Mouse (Mus musculus): ENCODE data around the gene Rtf2.

Rtf2 gene

GRCm38 (mm10) chr2:172439843-172440639 lies at the start of gene Rtf2:
Gene Rtf2, plus strand, starts transcription at chr2:172440556.
- peak; percentile 100 for DNase-seq (ENCODE audit: low spot score in 2 of 2)

- DNase-seq (ENCODE audit: low spot score in 2 of 2), result peak; percentile 64 to 70
Measured at GRCm38 (mm10) chr2:172392041-172392521, 48.3 kb upstream of the Rtf2 start.

GRCm38 (mm10) chr2:172393391-172394051 lies 46.8 kb upstream of the Rtf2 start, which contains the start of gene Cass4:
Gene Cass4, plus strand, starts transcription at chr2:172393794.
- no peak for DNase-seq (ENCODE audit: low spot score in 2 of 2)

- DNase-seq (ENCODE audit: low spot score in 2 of 2), result no peak
Measured at GRCm38 (mm10) chr2:172394052-172394392, 46.3 kb upstream of the Rtf2 start.

- no peak for DNase-seq (ENCODE audit: low spot score in 2 of 2)
Measured at GRCm38 (mm10) chr2:172394671-172395070, 45.7 kb upstream of the Rtf2 start.

GRCm38 (mm10) chr2:172395961-172396360 lies 44.4 kb upstream of the Rtf2 start:
- no peak for DNase-seq (ENCODE audit: low spot score in 2 of 2)

- DNase-seq (ENCODE audit: low spot score in 2 of 2), result no peak
Measured at GRCm38 (mm10) chr2:172399901-172400300, 40.5 kb upstream of the Rtf2 start.

- no peak for DNase-seq (ENCODE audit: low spot score in 2 of 2)
Measured at GRCm38 (mm10) chr2:172401116-172401825, 39.1 kb upstream of the Rtf2 start.

- DNase-seq (ENCODE audit: low spot score in 2 of 2), result no peak
Measured at GRCm38 (mm10) chr2:172404239-172404638, 36.1 kb upstream of the Rtf2 start.

- no peak for DNase-seq (ENCODE audit: low spot score in 2 of 2)
Measured at GRCm38 (mm10) chr2:172405011-172405410, 35.3 kb upstream of the Rtf2 start.

GRCm38 (mm10) chr2:172406173-172406572 lies 34.2 kb upstream of the Rtf2 start:
- no peak for DNase-seq (ENCODE audit: low spot score in 2 of 2)

- DNase-seq (ENCODE audit: low spot score in 2 of 2), result no peak
Measured at GRCm38 (mm10) chr2:172407499-172407898, 32.9 kb upstream of the Rtf2 start.

GRCm38 (mm10) chr2:172410686-172411085 lies 29.7 kb upstream of the Rtf2 start:
- no peak for DNase-seq (ENCODE audit: low spot score in 2 of 2)

GRCm38 (mm10) chr2:172411091-172411490 lies 29.3 kb upstream of the Rtf2 start:
- DNase-seq (ENCODE audit: low spot score in 2 of 2), result peak; percentile 19 to 34

GRCm38 (mm10) chr2:172412454-172412853 lies 27.9 kb upstream of the Rtf2 start:
- DNase-seq (ENCODE audit: low spot score in 2 of 2), result no peak

- DNase-seq (ENCODE audit: low spot score in 2 of 2), result no peak
Measured at GRCm38 (mm10) chr2:172413273-172413672, 27.1 kb upstream of the Rtf2 start.

GRCm38 (mm10) chr2:172413894-172414293 lies 26.5 kb upstream of the Rtf2 start:
- DNase-seq (ENCODE audit: low spot score in 2 of 2), result no peak

GRCm38 (mm10) chr2:172416218-172416617 lies 24.1 kb upstream of the Rtf2 start:
- DNase-seq (ENCODE audit: low spot score in 2 of 2), result no peak

GRCm38 (mm10) chr2:172416876-172417275 lies 23.5 kb upstream of the Rtf2 start:
- DNase-seq (ENCODE audit: low spot score in 2 of 2), result no peak

- DNase-seq (ENCODE audit: low spot score in 2 of 2), result no peak
Measured at GRCm38 (mm10) chr2:172418208-172418607, 22.1 kb upstream of the Rtf2 start.

GRCm38 (mm10) chr2:172430609-172431008 lies 9.7 kb upstream of the Rtf2 start:
- no peak for DNase-seq (ENCODE audit: low spot score in 2 of 2)

GRCm38 (mm10) chr2:172433746-172434145 lies 6.6 kb upstream of the Rtf2 start:
- no peak for DNase-seq (ENCODE audit: low spot score in 2 of 2)

All from right cerebral cortex, adult 2 months (tissue).